Mouse (Mus musculus): ENCODE results near the gene B020004J07Rik. TPM values are rescaled to one million over a fixed set of nuclear protein-coding genes. Genes with fewer than 3 reads are reported as not detected.
A peak's percentile ranks its signal among the peaks of the same experiment; 100 is the strongest.
"Not testable (repeated sequence)": the region's sequence is repeated elsewhere in the genome, so short reads cannot be mapped to it uniquely, and the experiment has no call there.

B020004J07Rik gene
- total RNA-seq (2021): not detected
- long read RNA-seq, experiment 1: 0 reads
- long read RNA-seq, experiment 2: 0 reads

DNA sequence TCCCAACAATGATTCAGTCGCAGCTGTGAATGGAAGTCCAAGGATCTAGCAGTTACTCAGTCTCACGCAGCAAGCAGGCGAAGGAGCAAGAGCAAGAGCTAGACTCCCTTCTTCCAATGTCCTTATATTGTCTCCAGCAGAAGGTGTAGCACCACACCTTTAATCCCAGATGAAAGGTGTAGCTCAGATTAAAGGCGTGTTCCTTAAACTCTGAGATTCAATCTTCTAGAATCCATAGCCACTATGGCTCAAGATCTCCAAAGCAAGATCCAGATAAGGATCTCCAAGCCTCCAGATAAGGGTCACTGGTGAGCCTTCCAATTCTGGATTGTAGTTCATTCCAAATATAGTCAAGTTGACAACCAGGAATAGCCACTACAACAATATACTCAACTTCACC is at the start of gene B020004J07Rik:
Gene B020004J07Rik, minus strand, starts transcription at position 101 of the 400 bp plus-strand sequence.
- intact Hi-C loops (cut with DNase I); H3K27ac ChIP-seq; H3K4me3 ChIP-seq; DNase-seq (ENCODE audit: extremely low spot score in 1 of 2, low spot score in 2 of 2): not testable (repeated sequence)

DNA sequence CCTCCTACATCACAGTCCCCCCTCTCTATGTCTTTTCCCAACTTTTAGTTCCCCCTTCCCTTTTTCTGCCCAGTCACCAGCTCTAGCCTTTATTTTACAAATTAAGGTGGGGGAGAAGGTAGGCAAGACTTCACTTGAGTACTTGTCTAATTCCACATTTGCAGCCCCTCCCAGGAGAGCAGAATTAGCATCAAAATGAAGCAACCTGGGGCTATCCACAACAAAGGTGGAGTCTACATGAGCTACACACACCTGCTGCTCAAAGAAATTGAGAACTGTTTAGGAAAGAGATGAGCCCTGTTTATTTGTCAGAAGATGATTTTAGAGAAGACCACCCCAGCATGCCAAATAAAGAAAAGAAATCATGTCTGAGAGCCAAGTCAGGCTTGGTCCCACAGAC is 45.6 kb upstream of the B020004J07Rik start:
- Histone ChIP-seq H3K27ac (no peak overlapping the region), H3K4me3 (no peak overlapping the region)
- TF ChIP-seq CTCF (IDR thresholded peaks at IDR 0.05): no peak
- no peak for DNase-seq (ENCODE audit: extremely low spot score in 1 of 2, low spot score in 2 of 2)
- intact Hi-C loops (cut with DNase I): no loop called here

DNA sequence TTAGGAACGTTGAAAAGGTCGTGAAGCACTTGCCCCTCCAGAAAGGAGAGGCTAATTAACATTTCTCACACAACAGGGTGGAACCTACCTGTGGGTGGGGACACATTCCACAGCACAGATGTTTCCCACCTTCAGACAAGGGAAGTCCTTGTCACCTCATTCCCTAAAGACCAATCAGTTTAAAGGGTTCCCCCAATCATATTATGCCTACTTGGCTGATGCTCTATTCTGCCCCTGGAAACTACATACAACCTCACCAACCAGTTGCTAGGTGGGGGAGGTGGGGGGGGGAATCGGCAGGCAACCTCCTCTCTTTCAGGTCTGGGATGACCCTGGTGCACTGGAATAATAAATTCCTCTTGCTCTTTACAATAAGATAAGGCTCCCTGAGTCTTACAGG is 39.8 kb upstream of the B020004J07Rik start:
- intact Hi-C loops (cut with DNase I): no loop called here
- no peak for DNase-seq (ENCODE audit: extremely low spot score in 1 of 2, low spot score in 2 of 2)
- H3K27ac ChIP-seq: no peak overlapping the region
- TF ChIP-seq CTCF (IDR thresholded peaks at IDR 0.05): no peak
- no peak overlapping the region for H3K4me3 ChIP-seq

DNA sequence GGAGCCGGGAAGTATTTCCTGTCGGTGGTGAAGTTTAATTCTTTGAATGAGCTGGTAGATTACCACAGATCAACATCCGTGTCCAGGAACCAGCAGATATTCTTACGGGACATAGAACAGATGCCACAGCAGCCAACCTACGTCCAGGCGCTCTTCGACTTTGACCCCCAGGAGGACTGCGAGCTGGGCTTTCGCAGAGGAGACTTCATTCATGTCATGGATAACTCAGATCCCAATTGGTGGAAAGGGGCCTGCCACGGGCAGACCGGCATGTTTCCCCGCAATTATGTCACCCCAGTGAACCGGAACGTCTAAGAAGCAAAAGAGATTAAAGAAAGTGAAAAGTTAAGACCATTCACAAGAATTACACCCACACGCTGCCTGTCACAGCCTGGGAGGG is 31.9 kb upstream of the B020004J07Rik start:
- H3K27ac ChIP-seq; intact Hi-C loops (cut with DNase I); H3K4me3 ChIP-seq; DNase-seq (ENCODE audit: extremely low spot score in 1 of 2, low spot score in 2 of 2): not testable (repeated sequence)

DNA sequence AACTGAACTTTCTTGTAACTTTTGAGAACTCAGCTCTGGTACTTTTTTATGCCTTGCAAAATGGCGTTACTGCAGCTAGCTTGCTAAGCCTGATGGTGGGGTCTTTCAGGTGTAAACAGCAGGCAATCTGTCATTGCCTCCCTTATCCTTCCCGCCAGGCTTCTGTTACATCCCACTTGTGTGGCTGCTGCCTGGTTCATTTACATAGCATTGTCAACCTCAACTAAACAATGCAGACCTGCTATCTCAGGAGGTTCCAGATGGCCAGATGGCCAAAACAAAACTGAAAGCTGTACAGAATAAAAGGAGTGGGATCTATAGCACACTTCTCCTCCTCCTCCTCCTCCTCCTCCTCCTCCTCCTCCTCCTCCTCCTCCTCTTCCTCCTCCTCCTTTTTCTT is 28.2 kb upstream of the B020004J07Rik start:
- DNase-seq (ENCODE audit: extremely low spot score in 1 of 2, low spot score in 2 of 2); H3K4me3 ChIP-seq; H3K27ac ChIP-seq; intact Hi-C loops (cut with DNase I): not testable (repeated sequence)

DNA sequence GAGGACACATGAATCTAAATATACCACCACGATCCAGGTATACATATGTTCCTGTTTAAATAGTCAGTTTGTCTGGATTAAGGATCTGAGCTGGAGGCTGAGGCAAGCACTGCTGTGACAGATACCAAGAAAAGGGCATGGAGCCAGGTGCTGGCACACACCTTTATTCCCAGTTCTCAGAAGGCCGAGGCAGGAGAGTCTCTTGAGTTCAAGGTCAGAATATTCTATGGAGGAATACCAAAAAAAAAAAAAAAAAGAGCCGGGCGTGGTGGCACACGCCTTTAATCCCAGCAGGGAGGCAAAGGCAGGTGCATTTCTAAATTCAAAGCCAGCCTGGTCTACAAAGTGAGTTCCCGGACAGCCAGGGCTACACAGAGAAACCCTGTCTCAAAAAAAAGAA is 18.5 kb upstream of the B020004J07Rik start:
- no peak for DNase-seq (ENCODE audit: extremely low spot score in 1 of 2, low spot score in 2 of 2)
- Histone ChIP-seq H3K27ac (no peak overlapping the region), H3K4me3 (no peak overlapping the region)
- intact Hi-C loops (cut with DNase I): loop anchor here (5.0 kb wide), 1 partner anchor 135 kb away; no protein-coding TSS in a partner anchor
- no peak for TF ChIP-seq CTCF (IDR thresholded peaks at IDR 0.05)

DNA sequence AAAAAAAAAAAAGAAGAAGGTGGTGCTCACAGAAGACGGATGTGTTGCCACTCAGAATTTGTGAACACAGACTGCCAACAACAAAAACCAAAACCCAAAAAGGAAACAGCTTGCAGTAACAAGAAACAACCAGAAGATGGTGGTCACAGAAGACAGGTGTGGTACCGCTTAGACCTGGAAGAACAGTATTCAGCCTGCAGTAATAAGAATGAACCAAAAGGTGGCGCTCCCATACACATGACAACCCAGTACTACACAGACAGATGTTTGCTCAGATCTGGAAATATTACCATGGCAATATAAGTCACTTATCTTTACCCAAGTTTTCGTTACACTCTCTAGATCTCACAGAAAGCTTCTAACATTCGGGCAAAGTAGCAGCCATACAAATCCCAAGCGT is 17.1 kb upstream of the B020004J07Rik start:
- H3K27ac ChIP-seq: no peak overlapping the region
- intact Hi-C loops (cut with DNase I): loop anchor here (5.0 kb wide), 1 partner anchor 136 kb away; no protein-coding TSS in a partner anchor
- peak; percentile 12 to 39 for DNase-seq (ENCODE audit: extremely low spot score in 1 of 2, low spot score in 2 of 2)
- no peak overlapping the region for H3K4me3 ChIP-seq
- peak; percentile 68 for TF ChIP-seq CTCF (IDR thresholded peaks at IDR 0.05)

DNA sequence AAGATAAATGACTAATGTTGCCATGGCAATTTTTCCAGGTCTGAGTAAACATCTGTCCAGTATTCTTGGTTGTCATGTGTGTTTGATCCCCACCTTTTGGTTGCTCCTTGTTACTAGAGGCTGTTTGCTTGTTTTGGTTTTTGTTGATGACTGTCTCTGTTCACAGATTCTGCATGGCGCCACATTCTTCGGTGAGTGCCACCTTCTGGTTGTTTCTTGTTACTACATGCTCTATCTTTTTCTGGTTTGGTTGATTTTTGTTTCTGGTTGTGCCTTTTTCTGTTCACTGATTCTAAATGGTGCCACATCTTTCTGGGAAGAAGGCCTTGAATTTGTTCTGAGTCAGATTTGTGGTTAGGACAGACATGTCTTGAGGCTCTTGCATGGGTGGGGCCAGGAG is 7.1 kb upstream of the B020004J07Rik start:
- H3K27ac ChIP-seq: no peak overlapping the region
- intact Hi-C loops (cut with DNase I): no loop called here
- TF ChIP-seq CTCF (IDR thresholded peaks at IDR 0.05): no peak
- H3K4me3 ChIP-seq: no peak overlapping the region
- DNase-seq (ENCODE audit: extremely low spot score in 1 of 2, low spot score in 2 of 2): no peak

Other genes starting within 250 kb of the B020004J07Rik start
- gene Leprot, start 196.3 kb downstream of the B020004J07Rik start, total RNA-seq (2021): 10 to 100 TPM; 23.5 to 26.4 TPM
- gene Lepr, start 126.6 kb downstream of the B020004J07Rik start, total RNA-seq (2021): 1 to 10 TPM; 3.8 to 4.8 TPM
- not detected for gene C130073F10Rik, start 49.8 kb upstream of the B020004J07Rik start, total RNA-seq (2021)
- gene Gm12800, start 65.1 kb upstream of the B020004J07Rik start, total RNA-seq (2021): not detected
- gene Gm12794, start 96.4 kb upstream of the B020004J07Rik start, total RNA-seq (2021): not detected
- not detected for gene Gm12790, start 137.0 kb upstream of the B020004J07Rik start, total RNA-seq (2021)
- not detected for gene Gm12789, start 142.6 kb upstream of the B020004J07Rik start, total RNA-seq (2021)
- gene Pde4b, start 243.5 kb upstream of the B020004J07Rik start, total RNA-seq (2021): 100 to 1,000 TPM; 123 to 127 TPM